Mouse (Mus musculus): Measurements from ENCODE around the gene Sh2b2.

Sh2b2 gene

DNA sequence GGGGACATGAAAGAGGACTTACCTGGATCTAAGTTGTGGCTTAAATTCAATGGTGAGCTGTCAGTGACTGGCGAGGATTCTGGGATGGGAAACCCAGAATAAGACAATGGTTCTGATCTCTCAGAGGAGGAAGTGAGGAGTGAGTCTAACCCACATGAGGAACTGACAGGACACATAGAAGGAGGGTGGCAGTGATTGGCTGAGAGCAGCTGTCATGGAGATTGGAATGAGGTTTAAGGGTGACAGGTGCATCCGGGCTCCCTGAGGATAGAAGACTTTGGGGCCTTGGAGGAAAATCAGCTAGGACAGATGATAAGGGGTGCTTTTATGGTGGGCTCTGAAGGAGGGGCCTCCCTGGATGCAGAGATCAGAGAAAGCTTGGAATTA lies at the start of gene Sh2b2:
TSS of gene Sh2b2 (minus strand) at position 105 of the 387 bp plus-strand sequence.
- DNase-seq (ENCODE audit: low read depth, low spot score): no peak

DNA sequence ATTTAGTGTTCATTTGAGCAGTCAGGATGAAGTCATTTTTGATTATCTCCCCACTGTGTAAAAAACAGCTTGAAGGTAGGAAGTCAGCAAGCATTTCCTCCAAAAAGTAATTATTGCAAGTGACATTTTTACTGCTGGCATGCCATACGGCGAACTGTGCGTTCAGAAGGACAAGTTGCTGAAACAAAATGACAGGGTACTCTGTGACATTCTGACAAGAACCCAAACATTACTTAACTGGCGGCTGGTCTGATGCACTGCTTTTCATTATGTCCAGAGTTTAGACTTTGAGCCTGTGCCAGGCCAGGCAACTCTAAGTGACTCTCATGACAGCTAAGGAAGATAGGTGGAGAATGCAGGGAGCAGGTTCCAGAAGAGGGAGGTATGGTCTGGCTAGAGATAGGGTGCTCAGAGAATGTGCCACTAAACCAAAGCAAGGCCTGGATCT lies 46.6 kb upstream of the Sh2b2 start:
- DNase-seq (ENCODE audit: low read depth, low spot score): no peak

DNA sequence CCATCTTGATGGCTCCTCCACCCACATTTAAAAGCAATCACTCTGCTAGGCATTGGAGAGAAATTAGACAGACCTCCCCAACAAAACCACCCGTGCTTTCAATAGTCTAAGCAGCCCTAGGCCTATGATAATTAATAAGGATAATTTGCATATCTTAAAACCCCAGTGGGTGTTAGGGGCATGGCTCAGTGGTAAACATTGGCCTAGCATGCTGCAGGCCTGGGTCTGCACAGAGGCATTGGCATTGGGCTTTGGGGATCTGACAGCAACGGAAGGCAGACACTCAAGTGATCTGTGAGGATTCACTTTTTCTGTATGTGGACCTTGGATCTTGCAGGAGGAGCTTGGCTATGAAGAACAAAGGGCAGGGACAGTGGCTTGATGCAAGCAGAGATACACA lies 46.0 kb upstream of the Sh2b2 start:
- no peak for DNase-seq (ENCODE audit: low read depth, low spot score)

DNA sequence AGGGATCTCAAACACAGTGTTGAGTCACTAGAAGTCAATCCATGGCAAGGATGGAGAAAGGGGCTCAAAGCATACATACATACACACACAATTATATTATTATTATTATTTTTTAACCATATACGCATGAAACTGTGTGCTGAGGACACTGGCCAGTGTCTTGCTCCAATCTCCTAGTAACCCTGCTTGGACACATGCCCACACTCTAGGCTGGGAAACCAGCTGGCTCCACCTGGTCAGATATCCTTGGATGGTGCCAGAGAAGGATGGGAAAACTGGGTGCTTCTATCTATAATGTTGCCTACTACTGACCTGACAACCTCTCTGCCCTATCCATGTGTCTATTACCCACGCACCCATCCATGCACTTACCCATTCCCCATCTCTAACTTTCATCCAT lies 45.2 kb upstream of the Sh2b2 start:
- DNase-seq (ENCODE audit: low read depth, low spot score): no peak

DNA sequence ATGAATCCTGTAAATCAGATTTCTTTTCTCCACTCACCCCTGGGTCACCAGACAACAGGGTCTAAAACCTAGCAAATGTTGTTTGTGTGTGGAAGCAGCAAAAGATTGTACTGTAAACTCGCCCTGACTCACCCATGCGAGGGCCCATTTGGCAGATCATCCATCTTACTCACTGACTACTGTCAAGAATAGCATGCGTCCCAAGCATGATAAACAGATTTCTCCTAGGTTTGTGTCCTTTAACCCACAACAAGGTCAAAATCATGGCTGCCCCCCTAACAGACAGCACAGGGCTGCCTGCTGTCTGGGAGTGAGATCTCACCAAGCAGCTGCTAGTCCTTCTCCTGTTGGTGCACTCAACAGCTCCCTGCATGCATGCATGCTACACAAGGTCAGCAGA lies 43.4 kb upstream of the Sh2b2 start:
- DNase-seq (ENCODE audit: low read depth, low spot score): no peak

DNA sequence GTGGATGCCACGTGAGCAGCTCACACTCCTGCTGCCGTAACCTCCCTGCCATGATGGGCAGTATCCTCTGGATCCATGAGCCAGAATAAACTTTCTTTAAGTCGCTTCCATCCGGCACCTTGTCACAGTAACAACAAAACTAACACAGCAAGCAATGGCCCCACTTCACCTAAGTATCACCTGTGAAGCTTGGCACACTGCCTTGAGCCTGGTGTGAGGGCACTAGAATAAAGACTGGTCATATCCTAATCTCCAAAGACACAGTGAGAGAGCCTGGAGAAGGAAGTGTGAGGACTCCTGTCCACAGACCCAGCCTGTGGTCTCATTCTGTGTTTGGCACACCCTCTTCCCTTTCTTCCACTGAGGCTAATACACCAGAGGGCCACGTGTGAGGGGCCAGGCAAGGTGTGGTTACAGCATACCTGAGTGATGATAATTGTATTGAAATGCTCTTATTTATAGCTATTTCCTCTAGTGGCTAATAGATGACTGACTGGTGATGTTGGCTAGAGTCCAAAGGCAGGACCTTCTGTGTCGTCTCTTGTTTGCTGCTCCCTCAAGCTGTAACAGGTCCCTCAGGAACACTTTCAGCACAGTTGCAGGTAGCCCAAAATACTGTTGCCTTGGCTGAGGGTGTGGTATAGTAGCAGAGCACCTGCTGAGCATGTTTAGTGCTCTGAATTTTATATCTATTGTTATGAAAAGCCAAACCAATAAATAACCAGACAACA lies 42.2 kb upstream of the Sh2b2 start:
- DNase-seq (ENCODE audit: low read depth, low spot score): no peak

DNA sequence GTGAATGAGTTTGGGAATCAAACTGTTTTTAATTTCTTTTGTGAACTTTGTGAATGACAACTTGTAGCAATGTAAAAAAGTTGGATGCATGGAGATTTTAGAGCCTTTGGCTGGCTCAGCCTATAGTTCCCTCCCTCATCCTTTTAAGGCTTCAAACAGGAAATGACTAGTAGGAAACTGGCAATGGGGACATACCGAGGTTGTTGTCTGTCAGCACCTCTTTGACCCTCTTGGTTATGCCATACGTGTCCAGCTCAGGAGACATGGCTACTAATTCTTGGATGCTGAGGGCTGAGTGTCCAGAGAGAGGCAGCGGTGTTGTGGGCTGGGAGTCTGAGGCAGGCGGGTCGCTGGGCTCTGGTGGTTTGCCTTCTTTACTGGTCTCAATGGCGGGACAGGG lies 40.2 kb upstream of the Sh2b2 start:
- no peak for DNase-seq (ENCODE audit: low read depth, low spot score)

DNA sequence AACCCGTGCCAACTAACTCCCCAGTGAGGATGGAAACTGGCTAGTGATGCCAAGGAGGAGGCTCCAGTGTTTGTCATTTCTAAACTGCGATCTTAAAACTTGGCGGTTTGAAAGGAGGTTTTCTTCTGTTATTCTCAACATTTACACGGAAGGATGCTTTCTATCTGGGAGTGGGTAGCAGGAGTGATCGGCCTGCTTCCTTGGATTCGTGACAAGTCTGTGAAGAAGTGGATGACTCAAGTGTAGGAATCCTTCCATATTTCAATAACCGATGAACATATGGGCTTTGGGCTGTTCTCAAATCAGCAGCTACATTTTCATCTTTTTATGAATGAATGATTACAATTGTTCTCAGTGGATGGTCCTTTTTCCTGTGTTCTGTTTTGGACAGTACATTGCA lies 38.8 kb upstream of the Sh2b2 start:
- no peak for DNase-seq (ENCODE audit: low read depth, low spot score)

DNA sequence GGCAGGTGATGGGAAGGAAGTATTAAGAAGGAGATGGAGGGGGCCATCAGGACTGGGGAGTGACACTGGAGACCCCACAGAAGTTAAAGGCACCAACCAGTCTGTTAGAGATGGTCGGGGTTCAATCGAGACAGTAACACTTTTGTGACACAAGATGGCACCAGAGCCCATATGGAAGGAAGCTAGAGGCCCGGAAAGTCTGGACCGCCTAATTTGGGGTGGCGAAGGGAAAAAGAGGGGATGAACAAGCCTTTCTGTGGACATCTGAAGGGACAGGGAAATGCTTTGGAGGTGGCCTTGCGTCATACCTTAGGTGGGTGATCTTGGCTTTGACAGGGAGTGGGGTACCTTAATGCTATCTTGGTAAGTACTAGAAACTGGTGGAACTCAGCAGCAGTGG lies 35.0 kb upstream of the Sh2b2 start:
- DNase-seq (ENCODE audit: low read depth, low spot score): peak; percentile 33

DNA sequence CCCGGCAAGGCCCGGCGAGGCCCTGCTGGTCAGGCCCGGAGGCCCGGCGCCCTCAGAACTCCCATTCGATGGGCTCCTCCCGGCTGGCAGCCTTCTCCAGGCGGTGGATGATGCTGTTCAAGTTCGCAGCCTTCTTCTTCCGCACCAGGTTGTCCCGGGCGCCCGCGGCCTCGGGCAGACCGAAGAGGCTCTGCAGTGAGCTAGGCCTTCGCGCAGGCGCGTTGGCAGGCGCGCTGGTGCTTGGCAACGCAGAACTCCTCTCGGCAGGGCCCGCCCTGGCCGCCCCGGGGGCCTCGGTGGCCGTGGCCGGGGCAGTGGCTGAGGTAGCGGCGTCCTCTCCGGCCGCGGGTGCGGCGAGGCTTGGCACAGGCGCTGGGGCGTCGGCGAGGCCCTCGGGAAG lies 28.4 kb upstream of the Sh2b2 start:
- DNase-seq (ENCODE audit: low read depth, low spot score): peak; percentile 68

DNA sequence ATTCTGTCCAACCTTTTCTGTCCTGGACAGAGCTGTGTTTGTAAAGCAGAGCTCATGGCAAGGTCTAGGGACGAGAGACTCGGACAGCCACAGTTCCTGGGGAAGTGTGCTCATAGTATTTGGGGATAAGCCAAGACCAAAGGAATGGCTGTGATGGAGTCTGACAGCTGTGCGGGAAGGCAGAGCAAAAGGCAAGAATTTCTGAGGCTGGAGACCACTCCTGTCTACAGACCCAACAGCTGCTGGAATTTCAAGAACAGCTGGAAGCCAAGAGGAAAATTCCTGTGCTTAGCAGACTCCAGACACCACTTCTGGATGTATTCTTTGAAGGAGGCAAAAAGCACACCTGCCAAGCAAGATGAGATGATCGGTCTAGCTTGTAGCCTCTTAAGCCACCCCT lies 23.6 kb upstream of the Sh2b2 start:
- no peak for DNase-seq (ENCODE audit: low read depth, low spot score)

DNA sequence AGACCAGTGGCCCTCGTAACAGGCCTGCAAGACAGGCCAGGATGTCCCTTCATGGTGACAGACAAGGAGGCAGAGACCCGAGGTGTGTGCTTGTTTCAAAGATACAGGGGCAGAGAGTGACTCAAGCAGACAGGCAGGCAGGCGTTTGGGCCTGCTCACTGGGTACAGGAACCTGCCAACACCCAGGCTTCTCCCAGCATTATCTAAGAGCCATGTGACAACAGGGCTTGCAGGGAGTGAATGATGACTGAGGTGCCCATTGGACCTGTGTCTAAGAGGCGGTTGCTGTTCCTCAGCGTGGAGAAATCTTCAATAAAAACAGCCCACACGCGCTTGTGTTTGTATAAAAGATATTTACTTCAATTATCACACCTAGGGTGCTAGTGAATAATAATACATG lies 19.7 kb upstream of the Sh2b2 start:
- DNase-seq (ENCODE audit: low read depth, low spot score): no peak

DNA sequence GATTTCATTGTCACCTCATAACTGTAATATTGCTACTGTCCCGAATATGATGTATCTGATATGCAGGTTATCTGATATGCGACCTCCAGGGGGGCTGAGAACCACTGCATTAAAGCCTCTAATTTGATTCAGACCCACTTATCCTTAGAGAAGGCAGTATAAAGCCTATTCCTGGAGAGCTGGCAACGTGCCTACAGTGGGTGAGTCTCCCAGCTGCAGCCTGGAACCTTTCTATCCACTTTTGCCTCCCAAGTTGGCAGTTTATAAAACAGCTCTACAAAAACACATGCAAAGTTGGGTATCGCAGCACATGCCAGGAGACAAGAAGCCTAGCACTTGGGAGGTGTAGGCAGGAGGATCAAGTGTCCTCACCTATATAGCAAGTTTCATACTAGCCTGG lies 17.0 kb upstream of the Sh2b2 start:
- DNase-seq (ENCODE audit: low read depth, low spot score): no peak

DNA sequence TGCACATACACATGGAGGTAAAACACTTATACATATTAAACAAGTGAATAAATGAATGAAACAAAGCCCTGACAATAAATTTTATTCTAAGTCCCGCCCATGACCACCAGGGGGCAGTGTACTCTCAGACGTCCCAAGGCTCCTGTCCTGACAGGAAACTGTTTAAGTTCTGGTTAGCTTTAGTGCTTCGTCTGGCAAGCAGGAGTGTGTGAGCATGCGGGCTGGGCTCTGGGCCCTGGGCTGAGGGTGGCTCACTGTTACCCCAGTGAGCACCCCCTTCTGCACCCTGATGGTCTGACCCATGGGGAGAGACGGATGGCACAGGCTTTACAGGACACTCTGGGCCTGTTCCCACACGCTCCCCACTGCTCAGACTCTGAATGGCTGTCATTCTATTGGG lies 12.6 kb upstream of the Sh2b2 start:
- DNase-seq (ENCODE audit: low read depth, low spot score): peak; percentile 58

DNA sequence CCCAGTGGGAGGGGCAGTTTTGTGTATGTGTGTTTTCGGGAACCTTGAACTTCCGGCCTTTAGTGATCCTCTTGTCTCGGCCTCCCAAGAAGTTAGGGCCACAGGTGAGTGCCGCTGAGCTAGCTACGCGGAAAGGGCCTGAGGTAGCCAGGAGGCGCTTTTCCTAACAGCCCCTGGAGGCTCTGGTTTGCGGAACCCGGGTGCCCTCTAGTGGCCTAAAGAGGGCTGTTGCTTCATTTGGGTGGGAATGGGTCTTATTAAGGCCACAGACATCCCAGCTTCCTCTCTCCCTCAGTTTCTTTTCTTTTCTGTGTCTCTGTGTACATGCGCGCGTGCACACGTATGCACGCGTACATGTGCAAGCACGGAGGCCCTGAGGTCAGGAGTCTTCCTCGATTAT lies 6.5 kb upstream of the Sh2b2 start:
- peak; percentile 89 for DNase-seq (ENCODE audit: low read depth, low spot score)

DNA sequence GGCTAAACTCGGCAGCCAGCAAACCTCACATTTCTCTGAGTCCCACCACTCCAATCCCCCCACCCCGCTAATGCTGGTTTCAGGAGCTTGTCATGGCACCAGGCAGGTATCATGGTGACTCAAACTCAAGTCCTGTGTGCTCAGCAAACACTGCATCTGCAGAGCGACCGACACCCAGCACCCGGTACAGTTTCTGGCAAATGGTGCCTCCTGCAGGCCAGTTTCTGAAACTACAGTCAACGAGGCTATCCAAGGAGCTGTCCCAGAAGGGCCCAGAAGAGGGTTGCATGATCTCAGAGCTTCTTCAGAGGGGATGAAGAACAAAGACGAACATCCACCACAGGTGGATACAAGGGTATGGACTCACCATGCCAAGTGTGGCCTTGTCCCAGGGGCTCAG lies 4.6 kb upstream of the Sh2b2 start:
- peak; percentile 66 for DNase-seq (ENCODE audit: low read depth, low spot score)

DNA sequence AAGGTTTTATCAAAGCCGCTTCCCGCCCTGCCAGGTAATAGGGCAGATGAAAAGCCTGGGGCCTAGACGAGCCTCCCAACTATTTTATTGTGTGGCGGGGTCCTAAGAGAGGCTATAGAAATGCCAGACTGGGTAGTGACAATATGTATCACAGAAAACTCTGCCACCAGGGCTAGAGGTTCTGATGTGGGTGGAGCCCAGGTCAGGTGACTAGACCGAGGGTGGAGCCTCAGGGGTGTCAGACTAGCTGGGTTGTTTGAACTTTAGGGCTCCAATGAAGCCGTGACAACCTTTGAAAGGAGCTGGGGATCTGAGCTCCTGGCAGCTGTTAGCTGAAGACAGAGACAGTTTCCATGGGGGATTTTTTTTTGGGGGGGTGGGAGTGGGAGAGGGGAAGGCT lies 2.1 kb upstream of the Sh2b2 start:
- no peak for DNase-seq (ENCODE audit: low read depth, low spot score)

DNA sequence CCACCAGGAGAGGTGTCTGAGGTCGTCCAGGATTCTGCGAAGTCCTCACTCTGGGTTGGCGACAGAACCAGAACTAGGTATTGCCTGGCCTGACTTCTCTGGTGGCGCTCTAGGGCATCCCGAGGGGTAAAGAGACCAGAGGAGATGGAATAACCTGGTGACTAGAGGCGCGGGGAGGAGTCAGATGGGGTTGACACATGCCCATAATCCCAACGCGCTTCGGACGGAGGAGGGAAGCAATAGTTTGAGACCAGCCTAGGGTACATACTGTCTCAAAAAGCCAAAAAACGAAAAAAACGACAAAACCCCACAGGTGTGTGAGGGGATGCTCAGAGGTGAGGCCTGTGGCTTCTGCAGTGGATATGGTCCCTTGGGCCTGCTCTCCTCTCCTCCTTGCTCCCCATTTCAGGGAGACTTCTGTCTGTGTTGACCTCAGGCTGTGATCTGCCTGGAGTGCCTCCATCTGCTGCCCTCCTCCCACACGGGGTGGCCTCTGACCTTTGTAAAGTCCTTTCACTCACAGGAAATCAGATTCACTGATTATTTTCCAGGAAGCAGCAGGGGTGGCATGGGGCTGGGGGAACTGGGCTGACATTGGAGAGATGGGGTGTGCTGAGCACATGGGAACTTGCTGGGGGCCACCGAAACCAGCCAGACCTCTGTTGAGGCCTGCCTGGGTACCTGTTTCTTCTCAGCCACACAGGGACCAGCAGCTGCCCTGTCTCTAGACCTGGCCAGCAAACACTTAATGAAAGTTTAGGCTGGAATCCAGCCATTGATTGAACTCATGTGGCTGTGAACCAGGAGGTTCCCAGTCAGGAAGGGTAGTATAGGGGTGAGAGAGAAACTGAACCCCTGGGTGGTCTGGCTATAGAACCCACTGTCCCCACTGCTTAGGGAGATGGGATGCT lies 560 bp downstream of the Sh2b2 start:
- DNase-seq (ENCODE audit: low read depth, low spot score): no peak

DNA sequence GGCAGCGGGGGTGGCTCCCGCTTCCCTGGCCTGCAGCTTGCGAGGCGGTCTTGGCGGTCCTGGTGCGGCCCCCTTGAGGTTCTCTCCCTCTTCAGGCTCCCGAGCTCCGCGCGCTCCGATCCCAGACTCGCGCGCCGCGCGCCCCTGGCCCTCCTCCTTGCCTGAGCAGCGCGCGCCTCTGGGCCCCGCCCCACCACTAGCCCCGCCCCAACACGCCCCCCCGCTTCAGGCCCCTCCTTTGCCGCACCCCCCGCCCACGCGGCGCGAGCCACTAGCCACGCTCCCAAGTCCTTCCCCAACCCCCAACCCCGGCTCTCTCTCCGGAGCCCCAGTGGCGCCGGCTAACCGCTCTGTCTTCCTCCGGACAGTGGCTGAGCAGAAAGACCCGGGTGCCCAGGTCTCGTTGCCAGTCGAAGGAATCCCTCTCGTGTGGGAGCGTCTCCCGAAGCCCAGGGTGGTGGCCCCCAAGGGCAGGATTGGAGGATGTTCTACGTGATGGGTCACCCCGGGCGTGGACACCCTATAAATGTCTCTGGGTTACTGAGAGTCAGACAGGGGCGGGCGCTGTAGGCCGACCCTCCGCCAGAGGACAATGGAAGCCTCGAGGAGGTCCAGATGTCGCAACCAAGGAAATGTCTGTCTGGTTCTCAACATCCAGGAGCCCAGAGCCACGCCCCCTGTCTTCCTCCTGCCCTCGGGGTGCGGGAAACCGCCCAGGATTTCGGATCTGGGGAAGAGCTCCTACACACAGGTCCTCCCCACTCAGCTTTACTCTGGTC lies 1.4 kb downstream of the Sh2b2 start:
- peak; percentile 74 for DNase-seq (ENCODE audit: low read depth, low spot score)

DNA sequence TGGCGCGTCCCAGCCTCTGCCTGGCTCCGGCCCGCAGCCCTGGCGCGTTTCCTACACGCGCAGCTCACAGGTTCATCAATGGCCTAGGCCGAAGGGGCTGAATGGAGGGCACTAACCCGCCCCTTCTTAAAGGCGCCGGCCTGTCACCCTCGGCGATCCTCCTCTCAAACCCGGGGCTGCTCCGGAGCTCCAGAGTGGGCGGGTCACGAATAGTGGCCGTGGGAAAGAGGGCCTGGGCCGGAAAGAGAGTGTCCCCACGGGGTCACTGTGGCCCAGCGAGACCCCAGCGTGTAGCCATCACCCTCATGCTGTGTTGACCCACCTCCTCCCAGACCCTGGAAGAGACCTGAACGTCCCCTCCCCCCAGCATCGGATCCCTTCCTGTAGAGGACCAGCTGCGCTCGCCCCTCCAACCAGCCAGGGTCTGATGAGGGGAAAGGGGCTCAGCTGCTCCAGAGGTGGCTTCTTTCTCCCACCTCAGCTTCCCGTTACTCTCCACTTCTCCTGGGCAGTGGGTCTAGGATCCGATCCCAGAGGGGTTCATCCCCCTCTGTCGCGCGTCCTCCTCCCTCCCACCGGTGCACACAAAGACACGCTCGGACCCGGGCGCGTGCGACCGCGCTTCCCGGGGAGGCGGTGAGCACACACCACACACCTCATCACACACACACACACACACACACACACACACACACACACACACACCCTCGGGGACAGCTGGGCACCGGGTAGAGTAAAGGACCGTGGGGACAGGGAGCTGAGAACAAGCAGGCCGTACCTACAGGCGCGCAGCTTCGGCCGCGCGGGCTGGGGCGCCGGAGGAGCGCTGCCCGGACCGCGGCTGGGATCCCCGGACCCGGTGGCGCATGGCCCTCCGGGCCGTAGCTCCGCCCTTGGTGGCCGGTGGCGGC lies 2.2 kb downstream of the Sh2b2 start:
- DNase-seq (ENCODE audit: low read depth, low spot score): no peak

DNA sequence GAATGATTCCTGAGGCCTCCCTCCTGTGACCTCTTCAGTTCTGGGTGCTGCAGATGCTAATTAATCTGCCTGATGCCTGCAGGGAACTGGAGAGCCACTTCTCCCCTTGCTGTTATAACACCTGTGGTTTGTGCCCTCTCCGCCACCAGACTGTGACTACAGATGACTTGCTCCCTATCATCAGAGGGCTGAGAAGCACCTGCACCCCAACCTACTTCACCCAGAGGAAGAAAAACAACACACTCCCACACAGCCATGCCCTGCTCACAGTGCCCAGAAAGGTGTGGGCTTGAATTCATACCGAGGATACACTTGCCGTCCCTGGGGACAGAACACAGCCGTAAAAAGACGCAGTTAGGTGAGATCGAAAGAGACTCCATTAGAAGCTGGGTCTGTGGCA lies 5.2 kb downstream of the Sh2b2 start:
- no peak for DNase-seq (ENCODE audit: low read depth, low spot score)
